Comparison of ENCODE assay signal across 29 mouse cellular contexts in genomic region chr2:122145756-122146155, GRCm38 (mm10). TPM values are rescaled to one million over a fixed set of nuclear protein-coding genes. Genes with fewer than 3 reads are reported as not detected.
DNase-seq lines count a peak whose midpoint lies in the region; ATAC-seq and TF ChIP-seq lines count a peak whose summit lies in the region.
"Had no signal": no experiment of that assay in that cellular context is flagged by ENCODE, and none has a peak within 500 bp of the region (broad histone marks: within the 10 kb centered on the region; RNA-seq: fewer than 3 reads in every experiment).

No protein-coding gene starts in this region.

- H3K27ac ChIP-seq in liver, postnatal 0 days (ENCODE audit: low read depth): peak overlapping the region; percentile 50
- no peak overlapping the region for H3K27ac ChIP-seq in liver, embryonic 12.5 days
- peak overlapping the region; percentile 63 for H3K27ac ChIP-seq in brown adipose tissue, adult 24 weeks (replicated peaks; ENCODE audit: low read depth, low read length)
- H3K27ac ChIP-seq: forebrain, embryonic 13.5 days; heart, embryonic 15.5 days; hindbrain, embryonic 10.5 days; hindbrain, postnatal 0 days; limb, embryonic 13.5 days; stomach, embryonic 15.5 days had no signal

- no peaks in the 10 kb centered on the region for H3K27me3 ChIP-seq in liver, postnatal 0 days (ENCODE audit: insufficient read depth, low read length)
- H3K27me3 ChIP-seq in liver, embryonic 12.5 days (replicated peaks): no peaks in the 10 kb centered on the region
- no peaks in the 10 kb centered on the region for H3K27me3 ChIP-seq in splenic B cell, adult 2 months (ENCODE audit: control insufficient read depth, insufficient read depth, low read length, poor library complexity, severe bottlenecking)
- H3K27me3 ChIP-seq: forebrain, embryonic 13.5 days; heart, embryonic 15.5 days; limb, embryonic 13.5 days; stomach, embryonic 15.5 days had no signal

- H3K4me2 ChIP-seq in liver, postnatal 0 days (ENCODE audit: low read depth, low read length): no peak overlapping the region
- H3K4me2 ChIP-seq in liver, embryonic 12.5 days: no peak overlapping the region
- H3K4me2 ChIP-seq: forebrain, embryonic 13.5 days; heart, embryonic 15.5 days; limb, embryonic 13.5 days; stomach, embryonic 15.5 days had no signal

- H3K4me3 ChIP-seq in liver, postnatal 0 days (ENCODE audit: low read depth, low read length): no peak overlapping the region
- no peak overlapping the region for H3K4me3 ChIP-seq in liver, embryonic 12.5 days
- peak overlapping the region; percentile 10; the same call in 1 of the 2 replicates for H3K4me3 ChIP-seq in brown adipose tissue, adult 24 weeks (ENCODE audit: insufficient read depth, low read depth, low read length)
- H3K4me3 ChIP-seq: forebrain, embryonic 13.5 days; heart, embryonic 15.5 days; hindbrain, embryonic 10.5 days; limb, embryonic 13.5 days; stomach, embryonic 15.5 days had no signal

- TF ChIP-seq EP300 in liver, postnatal 0 days (IDR thresholded peaks at IDR 0.05; ENCODE audit: low read depth): no peak

- peaks cover 11% of the 10 kb centered on the region for H3K36me3 ChIP-seq in liver, postnatal 0 days (replicated peaks; ENCODE audit: insufficient read depth, low read length)
- peaks cover 4% of the 10 kb centered on the region; the same call in 1 of the 2 replicates for H3K36me3 ChIP-seq in liver, embryonic 12.5 days
- peaks cover 4% of the 10 kb centered on the region; the same call in 1 of the 2 replicates for H3K36me3 ChIP-seq in splenic B cell, adult 2 months (ENCODE audit: control insufficient read depth, insufficient read depth, low read length, poor library complexity, severe bottlenecking)
- H3K36me3 ChIP-seq: heart, embryonic 15.5 days; stomach, embryonic 15.5 days had no signal

- TF ChIP-seq CTCF in liver, postnatal 0 days (IDR thresholded peaks at IDR 0.05; ENCODE audit: low read depth): no peak

- no peak for ATAC-seq in liver, postnatal 0 days
- ATAC-seq in liver, embryonic 12.5 days: no peak
- ATAC-seq: forebrain, embryonic 13.5 days; hindbrain, postnatal 0 days had no signal

- WGBS in liver, postnatal 0 days (ENCODE audit: insufficient replicate concordance): 51% methylated on average over 4 of the region's 4 CpGs
- WGBS in liver, embryonic 12.5 days (ENCODE audit: insufficient replicate concordance): 58% methylated on average over 4 of the region's 4 CpGs

- H3K9me3 ChIP-seq in liver, postnatal 0 days (ENCODE audit: low read length): no peaks in the 10 kb centered on the region
- H3K9me3 ChIP-seq in liver, embryonic 12.5 days (replicated peaks): no peaks in the 10 kb centered on the region
- H3K9me3 ChIP-seq: forebrain, embryonic 13.5 days; heart, embryonic 15.5 days; hindbrain, embryonic 10.5 days; limb, embryonic 13.5 days; stomach, embryonic 15.5 days had no signal

- H3K9ac ChIP-seq in liver, postnatal 0 days (replicated peaks): no peak overlapping the region
- no peak overlapping the region for H3K9ac ChIP-seq in liver, embryonic 12.5 days
- H3K9ac ChIP-seq: forebrain, embryonic 13.5 days; heart, embryonic 15.5 days; limb, embryonic 13.5 days; stomach, embryonic 15.5 days had no signal

- H3K4me1 ChIP-seq in liver, postnatal 0 days (ENCODE audit: insufficient read depth): peaks cover 34% of the 10 kb centered on the region
- peaks cover 35% of the 10 kb centered on the region for H3K4me1 ChIP-seq in liver, embryonic 12.5 days
- peaks cover 5% of the 10 kb centered on the region; the same call in 1 of the 2 replicates for H3K4me1 ChIP-seq in brown adipose tissue, adult 24 weeks (ENCODE audit: control insufficient read depth, insufficient read depth, insufficient read length, low read length)

- DNase-seq in liver, postnatal 0 days: no peak
- DNase-seq in CD4-positive, CD25-positive, alpha-beta regulatory T cell, adult 2 months (ENCODE audit: low read depth, low spot score): peak; percentile 64
- DNase-seq in splenic B cell, adult 2 months (ENCODE audit: low read depth, low spot score): peak; percentile 62
- no peak for DNase-seq in heart, adult 11 months
- no peak for DNase-seq in layer of hippocampus, postnatal 10 days (ENCODE audit: low spot score in 2 of 2)
- DNase-seq: adrenal gland, adult 8-10 months; cerebellum, adult 9-11 months; gastrocnemius, postnatal 14 days; lung, adult 2 months; retina, postnatal 1 day; thymus, adult 2 months had no signal

RNA-seq across cellular contexts. Expression of gene B2m, which starts 1.7 kb away (rescaled TPM):
- 1,317 and 1,377 TPM in 2 replicates for polyA plus RNA-seq in liver, postnatal 0 days (2015; fragmentation: Nextera tagmentation; extraction: Ambion mirVana)
- 273 and 281 TPM in 2 replicates for polyA plus RNA-seq in liver, embryonic 12.5 days (2016; fragmentation: Nextera tagmentation; extraction: Ambion mirVana)
- 1,264 and 2,088 TPM in 2 replicates for polyA plus RNA-seq in brown adipose tissue, adult 24 weeks (2012; ENCODE audit: insufficient read depth, insufficient read length, missing spikeins)
- total RNA-seq in layer of hippocampus, postnatal 10 days (2021): 10 to 100 TPM; 71.5 to 82.4 TPM

RNA-seq across cellular contexts. Expression of gene Trim69, which starts 14.7 kb away (rescaled TPM):
- polyA plus RNA-seq in liver, postnatal 0 days (2015; fragmentation: Nextera tagmentation; extraction: Ambion mirVana): not detected in 2 replicates
- 0.07 TPM in 1 of 2 replicates, not detected in the other for polyA plus RNA-seq in liver, embryonic 12.5 days (2016; fragmentation: Nextera tagmentation; extraction: Ambion mirVana)
- not detected in 2 replicates for polyA plus RNA-seq in brown adipose tissue, adult 24 weeks (2012; ENCODE audit: insufficient read depth, insufficient read length, missing spikeins)
- total RNA-seq in layer of hippocampus, postnatal 10 days (2021): not detected
- total RNA-seq: adrenal gland, adult 8-10 months; gastrocnemius, postnatal 14 days; hindbrain, postnatal 0 days; layer of hippocampus, postnatal 14 days; left cerebral cortex, postnatal 10 days; midbrain, postnatal 0 days had no signal
- polyA plus RNA-seq: cortical plate, adult 2 months; embryonic facial prominence, embryonic 11.5 days; forebrain, embryonic 13.5 days; heart, embryonic 15.5 days; hindbrain, embryonic 10.5 days; hindbrain, postnatal 0 days; kidney, embryonic 14.5 days; limb, embryonic 13.5 days; midbrain, postnatal 0 days; neural tube, embryonic 11.5 days; stomach, embryonic 15.5 days had no signal

RNA-seq across cellular contexts. Expression of gene Spg11, which starts 27.6 kb away (rescaled TPM):
- 1.6 and 2.2 TPM in 2 replicates for polyA plus RNA-seq in liver, postnatal 0 days (2015; fragmentation: Nextera tagmentation; extraction: Ambion mirVana)
- 5.8 and 6.2 TPM in 2 replicates for polyA plus RNA-seq in liver, embryonic 12.5 days (2016; fragmentation: Nextera tagmentation; extraction: Ambion mirVana)
- 6.1 and 7.8 TPM in 2 replicates for polyA plus RNA-seq in brown adipose tissue, adult 24 weeks (2012; ENCODE audit: insufficient read depth, insufficient read length, missing spikeins)
- 10 to 100 TPM; 18.6 to 20.1 TPM for total RNA-seq in layer of hippocampus, postnatal 10 days (2021)

RNA-seq across cellular contexts. Expression of gene Patl2, which starts 40.2 kb away (rescaled TPM):
- 0.14 and 0.18 TPM in 2 replicates for polyA plus RNA-seq in liver, postnatal 0 days (2015; fragmentation: Nextera tagmentation; extraction: Ambion mirVana)
- polyA plus RNA-seq in liver, embryonic 12.5 days (2016; fragmentation: Nextera tagmentation; extraction: Ambion mirVana): 0.05 TPM in 1 of 2 replicates, not detected in the other
- not detected in 2 replicates for polyA plus RNA-seq in brown adipose tissue, adult 24 weeks (2012; ENCODE audit: insufficient read depth, insufficient read length, missing spikeins)
- not detected for total RNA-seq in layer of hippocampus, postnatal 10 days (2021)
- total RNA-seq: gastrocnemius, postnatal 14 days; heart, adult 8-10 months; hindbrain, postnatal 0 days; megakaryocyte-erythroid progenitor cell, adult 5-6 weeks had no signal
- polyA plus RNA-seq: forebrain, embryonic 13.5 days; hindbrain, embryonic 10.5 days; kidney, embryonic 14.5 days; limb, embryonic 13.5 days; lung, adult 2 months; neural tube, embryonic 11.5 days; stomach, embryonic 15.5 days had no signal

RNA-seq across cellular contexts. Expression of gene Terb2, which starts 40.3 kb away (rescaled TPM):
- not detected in 2 replicates for polyA plus RNA-seq in liver, postnatal 0 days (2015; fragmentation: Nextera tagmentation; extraction: Ambion mirVana)
- polyA plus RNA-seq in liver, embryonic 12.5 days (2016; fragmentation: Nextera tagmentation; extraction: Ambion mirVana): not detected in 2 replicates
- not detected in 2 replicates for polyA plus RNA-seq in brown adipose tissue, adult 24 weeks (2012; ENCODE audit: insufficient read depth, insufficient read length, missing spikeins)
- total RNA-seq in layer of hippocampus, postnatal 10 days (2021): not detected
- total RNA-seq: adrenal gland, adult 8-10 months; gastrocnemius, postnatal 14 days; heart, adult 8-10 months; hindbrain, postnatal 0 days; layer of hippocampus, postnatal 14 days; left cerebral cortex, postnatal 10 days; megakaryocyte-erythroid progenitor cell, adult 5-6 weeks; midbrain, postnatal 0 days had no signal
- polyA plus RNA-seq: cortical plate, adult 2 months; embryonic facial prominence, embryonic 11.5 days; forebrain, embryonic 13.5 days; heart, embryonic 15.5 days; hindbrain, embryonic 10.5 days; hindbrain, postnatal 0 days; kidney, embryonic 14.5 days; large intestine, adult 2 months; limb, embryonic 13.5 days; lung, adult 2 months; midbrain, postnatal 0 days; neural tube, embryonic 11.5 days; stomach, embryonic 15.5 days; thymus, adult 2 months had no signal

Comparison
In these comparisons a context has a peak if more than half of its experiments do, and no peak if none do; other contexts are left out.
1. DNase-seq: peak in CD4-positive, CD25-positive, alpha-beta regulatory T cell, adult 2 months (single experiment) and splenic B cell, adult 2 months (single experiment); none in liver, postnatal 0 days (single experiment), heart, adult 11 months (single experiment) and layer of hippocampus, postnatal 10 days (0 of 2).